Mouse (Mus musculus) lung, postnatal 36 days (tissue): ENCODE data around the gene Rnf115.

ENCODE experiments used
- DNase-seq: peaks from one replicate; pipeline ENCODE4 v3.0.0; 2022; ENCODE audit warnings: mixed read lengths

Rnf115 gene

GRCm38 (mm10) chr3:96838996-96839645, 111.7 kb downstream of the Rnf115 start:
- no peak for DNase-seq
